Mouse (Mus musculus) MEL (cell line): ENCODE measurements around the gene Sipa1l1.

Experiments
- CHD2 ChIP-seq: IDR thresholded peaks from 2 replicates; pipeline ENCODE4 v1.6.1; 2011; ENCODE audit warnings: low read length, improper control_type of control experiment
- CTCF ChIP-seq, 3 experiments: IDR thresholded peaks in 2 of 3; conservative IDR thresholded peaks in 1 of 3; 2 replicates each; pipeline ENCODE4 v1.5.1; 2011 to 2012; ENCODE audit warnings: low read length in 3 of 3, low read depth in 2 of 3, mild to moderate bottlenecking in 2 of 3, improper control_type of control experiment in 1 of 3, inconsistent platforms in 1 of 3, mixed read lengths in 1 of 3, moderate library complexity in 1 of 3; ENCODE audit not compliant: control insufficient read depth in 1 of 3, insufficient read depth in 1 of 3, poor library complexity in 1 of 3, severe bottlenecking in 1 of 3
- GATA1 ChIP-seq: IDR thresholded peaks from 2 replicates; pipeline ENCODE4 v1.6.1; 2011; ENCODE audit warnings: low read depth, low read length, improper control_type of control experiment
- JUND ChIP-seq: IDR thresholded peaks from 2 replicates; pipeline ENCODE4 v1.6.1; 2011; ENCODE audit warnings: low read depth, mild to moderate bottlenecking, improper control_type of control experiment, low read length
- MAFK ChIP-seq: IDR thresholded peaks from 2 replicates; pipeline ENCODE4 v1.6.1; 2011; ENCODE audit warnings: low read depth, mild to moderate bottlenecking, low read length, improper control_type of control experiment, borderline replicate concordance
- MAZ ChIP-seq: IDR thresholded peaks from 2 replicates; pipeline ENCODE4 v1.6.1; 2012; ENCODE audit warnings: low read depth, mild to moderate bottlenecking, inconsistent platforms, low read length, improper control_type of control experiment
- MEF2A ChIP-seq: IDR thresholded peaks from 2 replicates; pipeline ENCODE4 v1.6.1; 2014; ENCODE audit warnings: low read depth, mild to moderate bottlenecking, inconsistent platforms, low read length, improper control_type of control experiment; ENCODE audit not compliant: poor library complexity, insufficient replicate concordance, severe bottlenecking; ENCODE audit errors: extremely low read depth
- NRF1 ChIP-seq: IDR thresholded peaks from 2 replicates; pipeline ENCODE4 v1.6.1; 2014; ENCODE audit warnings: low read depth, mild to moderate bottlenecking, inconsistent platforms, low read length, improper control_type of control experiment, moderate library complexity; ENCODE audit not compliant: poor library complexity, insufficient read depth, severe bottlenecking
- POLR2A ChIP-seq, 2 experiments: IDR thresholded peaks; 2 replicates each; pipeline ENCODE4 v1.6.1; 2011 to 2012; ENCODE audit warnings: low read length in 2 of 2, mild to moderate bottlenecking in 2 of 2, control low read depth in 1 of 2, improper control_type of control experiment in 1 of 2, low read depth in 1 of 2, moderate library complexity in 1 of 2; ENCODE audit not compliant: control insufficient read depth in 1 of 2, insufficient read depth in 1 of 2, poor library complexity in 1 of 2
- SMC3 ChIP-seq: IDR thresholded peaks from 2 replicates; pipeline ENCODE4 v1.6.1; 2011; ENCODE audit warnings: low read depth, low read length, improper control_type of control experiment
- ZC3H11A ChIP-seq: IDR thresholded peaks from 2 replicates; pipeline ENCODE4 v1.6.1; 2012; ENCODE audit warnings: low read depth, mild to moderate bottlenecking, inconsistent platforms, low read length, improper control_type of control experiment
- ZNF384 ChIP-seq: IDR thresholded peaks from 2 replicates; pipeline ENCODE4 v1.6.1; 2012; ENCODE audit warnings: low read depth, mild to moderate bottlenecking, inconsistent platforms, low read length, improper control_type of control experiment

- TF ChIP-seq MAZ (no peak), POLR2A (IDR thresholded peaks at IDR 0.05; ENCODE audit: control insufficient read depth in 1 of 2, insufficient read depth in 1 of 2, low read depth in 1 of 2, low read length in 2 of 2, poor library complexity in 1 of 2) (no peak), ZNF384 (no peak), MEF2A (no peak), SMC3 (no peak), ZC3H11A (no peak), CHD2 (no peak), CTCF (IDR thresholded peaks at IDR 0.05 in 2 of 3, conservative IDR thresholded peaks at IDR 0.05 in 1 of 3; ENCODE audit: control insufficient read depth in 1 of 3, insufficient read depth in 1 of 3, low read depth in 2 of 3, low read length in 3 of 3, poor library complexity in 1 of 3, severe bottlenecking in 1 of 3) (no peak), GATA1 (no peak), NRF1 (no peak), JUND (no peak), MAFK (no peak)
Measured at GRCm38 (mm10) chr12:82326438-82326837, 157.3 kb downstream of the Sipa1l1 start.
